Mouse (Mus musculus): ENCODE data around the gene Olfr1178. TPM values are rescaled to one million over a fixed set of nuclear protein-coding genes. Genes with fewer than 3 reads are reported as not detected.
A peak's percentile ranks its signal among the peaks of the same experiment; 100 is the strongest.

The Olfr1178 gene
- not detected for total RNA-seq (2021)

DNA sequence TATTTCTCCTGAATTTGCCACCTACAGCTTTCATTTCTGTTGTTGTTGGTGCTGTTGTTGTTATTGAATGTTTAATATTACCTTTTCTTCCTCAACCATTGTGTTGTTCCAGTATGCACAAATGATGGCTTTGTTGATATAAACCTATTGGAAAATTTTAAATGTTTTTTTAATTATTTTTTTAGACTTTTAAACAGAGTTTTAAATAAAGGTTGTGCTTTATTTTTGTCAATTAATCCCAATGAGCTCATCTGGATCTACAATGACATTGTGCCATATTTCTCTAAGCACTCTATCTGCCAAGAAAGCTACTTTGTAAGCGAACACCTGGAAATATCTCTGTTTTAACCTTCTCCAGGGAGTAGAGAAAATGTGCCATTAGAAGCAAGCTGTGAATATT, at the start of gene Olfr1178:
Olfr1178 (plus strand) TSS at position 301 of the 400 bp plus-strand sequence.
- DNase-seq (ENCODE audit: low spot score in 2 of 2) = no peak
- intact Hi-C loops (cut with DNase I) = no loop called here

DNA sequence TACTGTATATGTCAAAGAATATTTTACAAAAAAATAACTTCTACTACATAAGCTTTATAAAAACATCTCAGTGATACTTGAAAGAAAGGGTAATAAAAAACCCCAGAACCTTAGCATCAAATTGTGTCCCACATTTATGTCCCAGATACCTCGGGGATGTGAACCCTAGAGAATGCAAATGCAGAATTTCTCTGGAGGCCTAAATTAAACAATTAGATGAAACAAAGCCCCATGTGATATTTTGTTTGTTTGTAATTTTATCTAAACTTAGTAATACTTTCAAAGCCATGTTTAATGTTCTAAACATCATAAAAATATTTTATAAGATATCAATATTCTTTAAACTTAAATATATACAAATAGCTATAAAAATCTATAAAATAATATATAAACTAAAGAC, 40.5 kb upstream of the Olfr1178 start, which contains the start of gene Olfr1177-ps:
Olfr1177-ps (minus strand) TSS at position 101 of the 400 bp plus-strand sequence.
- DNase-seq (ENCODE audit: low spot score in 2 of 2) = no peak
- intact Hi-C loops (cut with DNase I) = no loop called here

DNA sequence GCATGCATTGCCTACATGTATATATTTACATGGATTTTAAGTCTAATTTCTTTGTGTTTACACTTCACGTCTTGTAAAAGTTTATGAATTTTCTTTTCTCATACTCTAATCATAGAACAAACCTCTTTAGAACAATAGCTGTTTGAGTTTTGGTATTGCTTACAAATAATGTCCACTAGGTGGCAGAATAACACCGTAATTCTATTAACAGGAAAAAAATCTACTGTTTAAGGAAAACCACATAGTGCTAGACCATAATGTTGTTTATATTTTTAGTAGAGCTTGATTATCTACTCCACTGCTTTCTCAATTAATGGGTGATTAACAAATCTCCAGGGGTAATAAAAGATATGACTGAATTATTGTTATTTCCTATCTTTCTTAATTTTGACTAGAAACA, 30.6 kb upstream of the Olfr1178 start:
- intact Hi-C loops (cut with DNase I) = loop anchor here (5.0 kb wide), 1 partner anchor 1186 kb away; no protein-coding TSS in a partner anchor

GRCm38 (mm10) chr2:88406353-88406752, 19.5 kb downstream of the Olfr1178 start, which contains the start of gene Olfr1179:
TSS of gene Olfr1179 (minus strand) at chr2:88406453.
- no peak for DNase-seq (ENCODE audit: low spot score in 2 of 2)
- intact Hi-C loops (cut with DNase I) = no loop called here

More for the DNA sequence above, 30.6 kb upstream of the Olfr1178 start:
- DNase-seq (ENCODE audit: low spot score in 2 of 2) = peak in 1 of 2 experiments; percentile 22

DNA sequence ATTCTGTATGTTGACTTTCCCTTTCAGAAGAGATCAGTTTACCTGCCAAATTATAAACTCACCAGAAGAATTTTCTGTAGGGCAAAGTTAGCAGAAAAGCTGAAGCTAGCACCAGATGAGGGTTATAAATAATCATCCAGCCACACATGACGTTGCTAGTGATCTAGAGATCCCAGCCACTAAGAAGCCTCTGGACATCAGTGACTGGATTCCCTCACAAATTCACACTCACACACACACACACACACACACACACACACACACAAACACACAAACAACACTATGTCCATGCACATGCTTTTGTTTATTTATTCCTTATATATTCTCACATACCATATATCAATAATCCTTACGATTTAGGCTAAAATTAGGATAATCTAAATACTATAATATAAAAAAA, 32.2 kb downstream of the Olfr1178 start, which contains the start of gene Olfr1180:
Olfr1180 (minus strand) TSS at position 101 of the 400 bp plus-strand sequence.
- intact Hi-C loops (cut with DNase I) = no loop called here
- no peak for DNase-seq (ENCODE audit: low spot score in 2 of 2)

DNA sequence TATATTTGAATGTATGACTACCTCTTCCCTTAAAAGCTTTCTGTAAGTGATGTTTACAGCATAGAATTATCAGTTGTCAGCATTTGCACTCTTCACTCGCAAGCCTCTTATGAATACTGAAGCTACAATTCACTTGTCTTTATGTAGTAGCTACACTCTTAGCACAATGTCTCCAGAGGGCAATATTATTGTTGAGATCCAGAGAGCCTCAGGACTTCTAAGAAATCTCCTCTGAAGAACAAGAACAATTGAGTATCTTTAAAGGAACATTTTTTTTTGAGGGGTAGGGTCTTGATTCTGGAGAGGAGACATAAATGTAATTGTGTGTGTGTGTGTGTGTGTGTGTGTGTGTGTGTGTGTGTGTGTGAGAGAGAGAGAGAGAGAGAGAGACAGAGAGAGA, 39.2 kb downstream of the Olfr1178 start, which contains the start of gene Olfr1181:
Olfr1181 (minus strand) TSS at position 101 of the 400 bp plus-strand sequence.
- DNase-seq (ENCODE audit: low spot score in 2 of 2) = no peak
- intact Hi-C loops (cut with DNase I) = no loop called here

GRCm38 (mm10) chr2:88449031-88449430, 62.2 kb downstream of the Olfr1178 start, which contains the start of gene Gm13757:
TSS of gene Gm13757 (minus strand) at chr2:88449131.
- no peak for DNase-seq (ENCODE audit: low spot score in 2 of 2)
- intact Hi-C loops (cut with DNase I) = no loop called here

Other genes starting within 250 kb of the Olfr1178 start
- gene Olfr1167, start 231.9 kb upstream of the Olfr1178 start, total RNA-seq (2021) = not detected
- not detected for gene Olfr1168, start 205.2 kb upstream of the Olfr1178 start, total RNA-seq (2021)
- not detected for gene Olfr1170, start 158.7 kb upstream of the Olfr1178 start, total RNA-seq (2021)
- not detected for gene Olfr1173, start 107.2 kb upstream of the Olfr1178 start, total RNA-seq (2021)
- gene Olfr1174-ps, start 71.9 kb upstream of the Olfr1178 start, total RNA-seq (2021) = not detected
- gene Olfr1175-ps, start 59.8 kb upstream of the Olfr1178 start, total RNA-seq (2021) = not detected
- not detected for gene Olfr1176, start 50.3 kb upstream of the Olfr1178 start, total RNA-seq (2021)
- gene Olfr1177-ps, start 40.6 kb upstream of the Olfr1178 start, total RNA-seq (2021) = not detected
- gene Olfr1179, start 19.4 kb downstream of the Olfr1178 start, total RNA-seq (2021) = not detected
- gene Olfr1180, start 32.1 kb downstream of the Olfr1178 start, total RNA-seq (2021) = not detected
- not detected for gene Olfr1181, start 39.1 kb downstream of the Olfr1178 start, total RNA-seq (2021)
- gene Gm13757, start 62.1 kb downstream of the Olfr1178 start, total RNA-seq (2021) = not detected
- gene Olfr1183, start 67.8 kb downstream of the Olfr1178 start, total RNA-seq (2021) = not detected
- not detected for gene Olfr1184, start 96.5 kb downstream of the Olfr1178 start, total RNA-seq (2021)
- not detected for gene Olfr1185-ps1, start 106.3 kb downstream of the Olfr1178 start, total RNA-seq (2021)
- not detected for gene Olfr1186, start 131.5 kb downstream of the Olfr1178 start, total RNA-seq (2021)
- gene Olfr1188, start 169.9 kb downstream of the Olfr1178 start, total RNA-seq (2021) = not detected
- not detected for gene Olfr1189, start 199.4 kb downstream of the Olfr1178 start, total RNA-seq (2021)